Mouse (Mus musculus): ENCODE results near the gene Gm14288. TPM values are rescaled to one million over a fixed set of nuclear protein-coding genes. Genes with fewer than 3 reads are reported as not detected.
"Not testable (repeated sequence)": the region's sequence is repeated elsewhere in the genome, so short reads cannot be mapped to it uniquely, and the experiment has no call there.

Gene Gm14288
- polyA plus RNA-seq (2016; fragmentation: Nextera tagmentation; extraction: Ambion mirVana) = 2.4 and 4.3 TPM in 2 replicates

- not testable (repeated sequence) for DNase-seq (ENCODE audit: low spot score); H3K27ac ChIP-seq (replicated peaks); H3K27me3 ChIP-seq (replicated peaks; ENCODE audit: low read depth, poor library complexity, severe bottlenecking); H3K9me3 ChIP-seq; H3K4me3 ChIP-seq; H3K4me1 ChIP-seq; H3K36me3 ChIP-seq (replicated peaks)
- WGBS = no CpG with 5 or more reads among the region's 6 CpGs
These were observed at the start of gene Gm14288 for GRCm38 (mm10) chr2:175800993-175801392. Gene Gm14288, minus strand, starts transcription at chr2:175801093.

DNA sequence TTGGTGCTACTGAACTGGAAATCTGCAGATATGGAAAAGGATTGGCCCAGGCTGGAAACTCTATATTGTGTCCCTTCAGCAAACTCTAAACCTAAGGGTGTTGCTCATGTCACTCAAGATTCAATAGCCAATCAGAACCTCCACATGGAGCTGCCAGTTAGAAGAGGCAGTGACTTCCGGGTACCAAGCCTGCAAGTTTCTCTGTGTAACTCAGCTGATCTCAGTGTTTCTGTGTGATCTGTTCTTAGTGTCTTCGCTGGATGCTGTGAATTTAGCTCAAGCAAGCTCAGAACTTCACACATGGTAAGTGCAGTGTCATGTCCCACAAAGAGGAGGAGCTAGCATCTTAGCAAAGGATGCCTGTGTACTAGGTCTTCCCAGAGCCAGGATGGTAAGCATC is 59.7 kb downstream of the Gm14288 start, which contains the start of gene Gm2007:
Gene Gm2007, plus strand, starts transcription at position 301 of the 400 bp plus-strand sequence.
- not testable (repeated sequence) for H3K27me3 ChIP-seq (replicated peaks; ENCODE audit: low read depth, poor library complexity, severe bottlenecking); H3K27ac ChIP-seq (replicated peaks); H3K36me3 ChIP-seq (replicated peaks); DNase-seq (ENCODE audit: low spot score); H3K4me3 ChIP-seq; H3K9me3 ChIP-seq; H3K4me1 ChIP-seq
- WGBS = no CpG with 5 or more reads among the region's 2 CpGs

Other genes starting within 250 kb of the Gm14288 start
- not detected in 2 replicates for gene Gm11007, start 157.1 kb downstream of the Gm14288 start, polyA plus RNA-seq (2016; fragmentation: Nextera tagmentation; extraction: Ambion mirVana)
- 5.8 and 13.7 TPM in 2 replicates for gene Zfp969, start 97.4 kb downstream of the Gm14288 start, polyA plus RNA-seq (2016; fragmentation: Nextera tagmentation; extraction: Ambion mirVana)
- gene Gm2007, start 59.6 kb downstream of the Gm14288 start, polyA plus RNA-seq (2016; fragmentation: Nextera tagmentation; extraction: Ambion mirVana) = not detected in 2 replicates
- gene Gm6710, start 68.1 kb upstream of the Gm14288 start, polyA plus RNA-seq (2016; fragmentation: Nextera tagmentation; extraction: Ambion mirVana) = 23.4 and 27.3 TPM in 2 replicates
- 6.5 and 7.0 TPM in 2 replicates for gene Zfp966, start 130.0 kb upstream of the Gm14288 start, polyA plus RNA-seq (2016; fragmentation: Nextera tagmentation; extraction: Ambion mirVana)
- 24.4 and 30.2 TPM in 2 replicates for gene Gm2026, start 164.2 kb upstream of the Gm14288 start, polyA plus RNA-seq (2016; fragmentation: Nextera tagmentation; extraction: Ambion mirVana)